Mouse (Mus musculus) embryonic facial prominence, embryonic 10.5 days (tissue): ENCODE results near the gene Ptpn4. TPM values are rescaled to one million over a fixed set of nuclear protein-coding genes. Genes with fewer than 3 reads are reported as not detected.
A peak's percentile ranks its signal among the peaks of the same experiment; 100 is the strongest.

Experiments
- DNase-seq: peaks from one replicate; pipeline ENCODE4 v3.0.0-alpha.2; 2017; ENCODE audit warnings: low spot score
- H3K27ac ChIP-seq: fragments of 300-500 bp; sonication (generic); replicated peaks from 2 replicates; pipeline ENCODE4 v1.5.1; 2016; ENCODE audit warnings: mild to moderate bottlenecking
- H3K27me3 ChIP-seq: fragments of 300-500 bp; sonication (generic); replicated peaks from 2 replicates; pipeline ENCODE4 v1.6.1; 2016; ENCODE audit warnings: low read depth, mild to moderate bottlenecking; ENCODE audit not compliant: poor library complexity, severe bottlenecking
- H3K36me3 ChIP-seq: fragments of 300-500 bp; sonication (generic); replicated peaks from 2 replicates; pipeline ENCODE4 v1.6.1; 2016; ENCODE audit warnings: mild to moderate bottlenecking, moderate library complexity
- H3K4me1 ChIP-seq: fragments of 300-500 bp; sonication (generic); 2 replicates; pipeline ENCODE4 v1.6.1; 2016
- H3K4me3 ChIP-seq: fragments of 300-500 bp; sonication (generic); 2 replicates; pipeline ENCODE4 v1.5.1; 2016; ENCODE audit warnings: mild to moderate bottlenecking, moderate library complexity
- H3K9me3 ChIP-seq: fragments of 300-500 bp; sonication (generic); 2 replicates; pipeline ENCODE4 v1.6.1; 2016; ENCODE audit warnings: mild to moderate bottlenecking
- WGBS: fragments of 180-500 bp; shearing (Covaris S2); methylation state at CpG from one replicate; pipeline ENCODE4 v1.1.7; 2016; 5-methylcytosine and 5-hydroxymethylcytosine counted together
- polyA plus RNA-seq: library from polyadenylated mRNA; unstranded; fragments of >200 nt; fragmentation: Nextera tagmentation; extraction: Ambion mirVana; gene quantifications from 2 replicates; pipeline ENCODE4 v1.2.1, GENCODE M21; 2016

The Ptpn4 gene
- 5.4 and 6.3 TPM in 2 replicates for polyA plus RNA-seq

DNA sequence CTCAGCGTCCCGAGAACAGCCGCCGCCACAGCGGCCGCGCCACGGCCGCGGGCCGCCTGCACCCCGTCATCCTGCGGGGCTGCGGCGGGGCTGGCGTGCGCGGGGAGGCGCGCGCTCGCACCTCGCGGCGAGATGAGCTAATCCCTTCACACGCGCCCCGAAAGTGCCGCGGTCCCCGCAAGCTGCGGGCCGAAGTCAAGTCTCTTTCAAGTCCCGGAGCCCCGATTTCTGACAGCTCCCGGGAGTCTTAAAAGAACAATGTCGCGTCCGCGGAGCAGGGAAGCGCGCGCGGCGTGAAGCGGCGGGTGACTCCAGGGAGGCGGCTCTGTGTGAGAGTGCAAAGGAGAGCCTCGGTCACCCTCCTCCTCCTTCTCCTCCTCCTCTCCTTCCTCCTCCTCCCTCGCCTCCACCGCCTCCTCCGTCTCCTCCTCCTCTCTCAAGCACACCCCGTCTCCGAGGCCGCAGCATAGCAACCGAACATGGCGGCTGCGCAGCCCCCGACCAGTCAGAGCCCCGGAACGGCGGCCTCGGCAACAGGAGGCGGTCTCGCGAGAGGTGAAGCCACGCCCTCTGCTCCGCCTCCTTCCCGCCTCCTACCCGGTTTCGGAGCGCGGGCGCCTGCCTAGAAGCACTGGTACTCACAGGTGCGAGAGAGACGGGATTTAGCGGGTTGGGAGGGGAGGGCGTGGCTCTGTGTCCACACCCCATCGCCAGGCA is at the start of gene Ptpn4:
Gene Ptpn4, minus strand, starts transcription at position 579 of the 717 bp plus-strand sequence.
- peak; percentile 100 for DNase-seq
- no peaks in the 10 kb centered on the region for H3K9me3 ChIP-seq
- under 1% methylated on average over 79 of the region's 79 CpGs for WGBS
- peak within 1 kb of the TSS; percentile 93 for H3K4me3 ChIP-seq
- peaks cover 21% of the 10 kb centered on the region for H3K4me1 ChIP-seq
- H3K36me3 ChIP-seq, result no peaks in the 10 kb centered on the region
- peak within 1 kb of the TSS; percentile 97 for H3K27ac ChIP-seq
- H3K27me3 ChIP-seq, result no peaks in the 10 kb centered on the region

GRCm38 (mm10) chr1:119886320-119886719 is 48.9 kb upstream of the Ptpn4 start:
- Histone ChIP-seq H3K9me3 (no peaks in the 10 kb centered on the region), H3K27me3 (no peaks in the 10 kb centered on the region), H3K4me3 (no peak overlapping the region), H3K27ac (no peak overlapping the region), H3K4me1 (peaks cover 19% of the 10 kb centered on the region), H3K36me3 (no peaks in the 10 kb centered on the region)
- 65% methylated on average over 7 of the region's 7 CpGs for WGBS
- DNase-seq, result peak; percentile 21

DNA sequence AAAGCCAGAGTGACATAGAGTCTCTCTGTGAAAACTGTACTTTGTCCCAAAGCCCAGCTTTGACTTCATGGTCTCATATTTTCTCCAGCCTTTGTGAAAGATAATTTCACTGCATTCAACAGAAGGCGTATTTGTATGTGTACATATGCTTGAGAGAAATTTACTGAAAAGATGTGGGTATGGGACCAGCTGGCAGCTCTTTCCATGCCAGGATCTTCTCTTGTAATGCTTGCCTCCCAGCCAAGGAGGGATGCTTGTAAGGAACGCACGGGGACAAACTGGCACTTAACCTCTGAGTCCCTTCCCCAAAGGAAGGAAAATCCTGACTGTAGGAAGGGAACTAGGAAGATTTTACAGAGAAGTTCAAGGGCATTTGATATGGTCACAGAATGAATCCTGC is 46.9 kb upstream of the Ptpn4 start:
- WGBS, result 83% methylated on average over 3 of the region's 3 CpGs
- H3K27ac ChIP-seq, result no peak overlapping the region
- H3K27me3 ChIP-seq, result no peaks in the 10 kb centered on the region
- H3K4me3 ChIP-seq, result no peak overlapping the region
- H3K9me3 ChIP-seq, result no peaks in the 10 kb centered on the region
- DNase-seq, result no peak
- peaks cover 19% of the 10 kb centered on the region for H3K4me1 ChIP-seq
- H3K36me3 ChIP-seq, result no peaks in the 10 kb centered on the region

GRCm38 (mm10) chr1:119878909-119879308 is 41.5 kb upstream of the Ptpn4 start:
- Histone ChIP-seq H3K27ac (no peak overlapping the region), H3K9me3 (no peaks in the 10 kb centered on the region), H3K27me3 (no peaks in the 10 kb centered on the region), H3K4me3 (no peak overlapping the region), H3K4me1 (peaks cover 8% of the 10 kb centered on the region), H3K36me3 (no peaks in the 10 kb centered on the region)
- WGBS, result 88% methylated on average over 7 of the region's 7 CpGs
- no peak for DNase-seq

DNA sequence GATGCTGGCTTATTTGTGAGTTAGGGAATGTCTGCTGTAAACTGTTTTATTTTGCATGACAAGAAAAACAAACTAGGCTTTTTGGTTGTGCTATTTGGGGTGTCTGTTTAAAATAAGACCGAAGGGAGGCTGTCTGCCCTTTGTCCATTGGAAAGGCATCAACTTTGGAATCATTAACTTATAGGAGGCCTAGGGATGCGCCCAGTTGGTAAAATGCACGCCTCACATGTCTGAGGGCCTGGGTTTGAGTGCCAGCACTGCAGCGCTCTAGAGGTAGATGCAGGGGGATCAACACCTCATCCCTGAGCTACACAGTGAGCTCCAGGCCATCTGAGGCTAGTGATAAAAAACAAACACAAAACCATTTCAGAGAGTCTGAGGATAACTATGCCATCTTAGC is 40.1 kb upstream of the Ptpn4 start:
- H3K27me3 ChIP-seq, result no peaks in the 10 kb centered on the region
- H3K27ac ChIP-seq, result no peak overlapping the region
- H3K9me3 ChIP-seq, result no peaks in the 10 kb centered on the region
- H3K4me3 ChIP-seq, result no peak overlapping the region
- 90% methylated on average over 4 of the region's 4 CpGs for WGBS
- no peak for DNase-seq
- no peaks in the 10 kb centered on the region for H3K36me3 ChIP-seq
- peaks cover 8% of the 10 kb centered on the region for H3K4me1 ChIP-seq

DNA sequence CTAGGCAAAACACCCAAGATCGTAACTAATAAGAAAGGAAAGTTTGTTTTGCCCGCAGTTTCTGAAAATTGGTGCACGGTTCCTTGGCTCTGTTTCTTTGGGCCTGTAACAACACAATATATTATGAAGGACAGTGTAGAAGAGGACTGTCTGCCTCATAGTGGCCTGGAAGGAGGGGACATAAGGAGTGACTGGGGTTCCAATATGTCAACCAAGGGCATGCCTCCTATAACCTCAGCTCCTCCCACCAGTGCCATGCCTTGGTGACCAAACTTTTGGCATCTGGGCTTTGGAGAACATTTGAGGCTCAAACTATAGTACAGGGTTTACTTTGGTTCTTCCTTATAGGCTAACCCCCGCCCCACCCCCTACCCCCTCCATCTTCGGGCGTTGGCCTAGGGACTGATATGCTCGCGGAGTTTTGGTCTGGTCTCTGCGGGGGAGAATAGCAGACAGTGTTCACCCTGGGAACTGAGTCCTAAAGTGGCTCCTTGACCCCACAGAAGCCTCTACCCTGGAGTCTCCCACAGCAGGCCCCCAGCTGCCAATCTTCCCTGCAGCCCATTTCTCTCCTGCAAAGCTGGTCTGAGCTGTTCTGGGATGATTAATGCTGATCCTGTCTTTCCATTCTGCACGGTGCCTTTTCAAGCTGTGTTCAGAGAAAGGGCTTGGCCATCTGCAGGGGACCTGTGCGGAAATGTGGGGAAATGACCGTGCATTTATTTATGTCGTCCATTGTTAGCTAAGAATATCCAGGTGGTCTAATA is 31.2 kb upstream of the Ptpn4 start:
- Histone ChIP-seq H3K4me3 (no peak overlapping the region), H3K36me3 (no peaks in the 10 kb centered on the region), H3K9me3 (no peaks in the 10 kb centered on the region), H3K27ac (no peak overlapping the region), H3K4me1 (peaks cover 17% of the 10 kb centered on the region), H3K27me3 (no peaks in the 10 kb centered on the region)
- no peak for DNase-seq
- 70% methylated on average over 13 of the region's 13 CpGs for WGBS

- no peaks in the 10 kb centered on the region for H3K9me3 ChIP-seq
- 0 out of 2 replicates have a peak overlapping the region, but pooled peaks have one; percentile 14 for H3K27ac ChIP-seq
- WGBS, result 34% methylated on average over 2 of the region's 2 CpGs
Measured at GRCm38 (mm10) chr1:119867300-119867699, 29.9 kb upstream of the Ptpn4 start.

DNA sequence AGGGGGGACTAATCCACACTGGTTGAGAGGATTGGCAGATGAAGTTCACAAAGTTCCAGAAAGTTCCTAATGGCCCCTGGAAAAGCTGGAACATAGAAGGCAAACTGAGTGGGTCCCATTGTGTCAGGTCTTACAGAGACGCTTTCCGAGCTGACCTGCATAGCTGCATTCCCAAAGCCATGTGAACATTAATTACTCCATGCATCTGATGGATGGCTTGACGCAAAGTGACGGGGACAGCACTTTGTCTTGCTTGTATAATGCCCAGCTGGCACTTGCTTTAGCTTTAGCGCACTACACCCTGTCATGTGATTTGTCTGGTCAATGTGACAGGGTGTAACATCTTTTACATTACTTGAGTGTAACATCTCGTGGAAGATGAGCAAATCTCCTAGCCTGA is 27.9 kb upstream of the Ptpn4 start:
- no peaks in the 10 kb centered on the region for H3K27me3 ChIP-seq
- H3K27ac ChIP-seq, result no peak overlapping the region
- peaks cover 17% of the 10 kb centered on the region for H3K4me1 ChIP-seq
- no peaks in the 10 kb centered on the region for H3K9me3 ChIP-seq
- DNase-seq, result no peak
- H3K36me3 ChIP-seq, result no peaks in the 10 kb centered on the region
- H3K4me3 ChIP-seq, result no peak overlapping the region
- 82% methylated on average over 6 of the region's 6 CpGs for WGBS

More at GRCm38 (mm10) chr1:119867300-119867699, 29.9 kb upstream of the Ptpn4 start:
- H3K36me3 ChIP-seq, result no peaks in the 10 kb centered on the region
- no peak overlapping the region for H3K4me3 ChIP-seq
- no peak for DNase-seq
- peaks cover 17% of the 10 kb centered on the region for H3K4me1 ChIP-seq
- no peaks in the 10 kb centered on the region for H3K27me3 ChIP-seq

DNA sequence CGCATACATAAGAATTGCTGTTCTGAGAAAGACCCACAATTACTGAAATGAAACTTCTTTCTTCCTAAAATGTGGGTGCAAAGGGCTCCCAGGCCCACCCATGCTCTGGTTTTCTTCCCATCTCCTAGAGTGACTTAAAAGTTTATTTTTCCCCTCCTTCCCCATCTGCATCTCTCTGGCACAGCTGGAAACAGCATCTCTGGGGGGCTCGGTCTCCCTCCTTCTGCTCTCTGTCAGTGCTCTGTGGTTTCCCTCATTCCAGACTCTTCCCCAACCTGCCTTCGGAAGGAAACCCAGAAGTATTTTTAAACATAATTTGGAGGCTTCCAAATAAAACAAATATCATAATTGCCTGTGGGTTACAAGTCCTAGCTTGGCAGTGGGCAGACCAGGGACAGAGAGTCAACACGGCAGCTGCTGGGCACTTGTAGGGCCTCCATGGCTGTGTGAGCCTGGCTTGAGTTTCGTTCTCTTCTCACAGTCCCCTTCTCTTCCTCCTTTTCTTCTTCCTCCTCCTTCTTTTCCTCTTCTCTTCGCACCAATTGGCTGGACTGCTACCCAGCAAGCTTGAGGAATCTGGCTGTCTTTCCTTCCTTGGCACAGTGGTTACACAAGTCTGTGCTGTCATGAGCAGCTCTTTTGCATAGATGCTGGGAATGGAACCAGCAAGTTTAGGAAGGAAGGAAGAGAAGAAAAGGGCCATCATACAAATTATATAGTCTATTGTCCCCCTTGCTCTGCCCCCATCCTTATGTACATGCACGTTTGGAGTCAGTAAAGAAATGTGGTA is 26.3 kb upstream of the Ptpn4 start:
- Histone ChIP-seq H3K4me3 (no peak overlapping the region), H3K27me3 (no peaks in the 10 kb centered on the region), H3K27ac (no peak overlapping the region), H3K36me3 (no peaks in the 10 kb centered on the region), H3K9me3 (no peaks in the 10 kb centered on the region), H3K4me1 (peaks cover 8% of the 10 kb centered on the region)
- no peak for DNase-seq
- WGBS, result 78% methylated on average over 7 of the region's 7 CpGs

DNA sequence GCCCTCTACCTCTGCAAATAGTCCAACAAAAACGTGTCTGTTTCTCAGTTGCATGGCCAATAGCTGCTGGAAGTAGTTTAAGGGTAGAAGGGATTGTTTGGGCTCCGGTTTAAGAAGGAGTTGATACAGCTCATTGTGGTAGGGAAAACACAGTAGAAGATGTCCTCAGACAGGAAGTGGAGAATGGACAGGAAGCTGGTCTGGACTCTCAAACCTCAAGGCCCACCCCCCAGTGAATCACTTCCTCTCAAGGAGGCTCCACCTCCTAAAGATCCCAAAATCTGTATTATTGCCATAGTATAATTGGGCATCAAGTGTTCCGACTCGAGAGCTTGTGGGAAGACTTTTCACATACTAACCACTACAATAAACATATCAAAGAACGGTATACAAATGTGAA is 22.2 kb upstream of the Ptpn4 start:
- Histone ChIP-seq H3K4me3 (no peak overlapping the region), H3K36me3 (no peaks in the 10 kb centered on the region), H3K9me3 (0 out of 2 replicates have a peak, but pooled peaks cover 3% of the 10 kb centered on the region), H3K27ac (no peak overlapping the region), H3K27me3 (no peaks in the 10 kb centered on the region), H3K4me1 (no peaks in the 10 kb centered on the region)
- DNase-seq, result no peak
- 83% methylated on average over 5 of the region's 5 CpGs for WGBS

DNA sequence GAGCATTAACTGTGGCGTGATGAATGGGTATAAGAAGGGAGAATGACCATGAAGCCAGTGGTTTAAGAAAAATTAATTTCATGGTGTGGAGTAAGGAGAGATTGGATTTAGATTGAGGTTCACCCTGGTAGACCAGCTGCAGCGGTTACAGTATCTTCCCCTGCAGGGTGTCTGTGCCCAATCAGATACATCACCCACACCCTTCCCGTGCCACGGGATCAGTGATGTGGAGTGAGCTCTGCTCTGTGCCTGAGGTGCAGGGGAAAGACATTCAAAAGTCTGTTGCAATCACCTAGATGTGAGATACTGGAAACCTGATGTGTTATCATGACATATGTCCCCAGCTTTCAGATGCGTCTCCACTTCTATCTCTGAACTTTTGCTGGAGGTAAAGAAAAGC is 15.6 kb upstream of the Ptpn4 start:
- no peak for DNase-seq
- no peaks in the 10 kb centered on the region for H3K4me1 ChIP-seq
- no peaks in the 10 kb centered on the region for H3K27me3 ChIP-seq
- 94% methylated on average over 5 of the region's 5 CpGs for WGBS
- no peak overlapping the region for H3K4me3 ChIP-seq
- H3K36me3 ChIP-seq, result no peaks in the 10 kb centered on the region
- H3K9me3 ChIP-seq, result 0 out of 2 replicates have a peak, but pooled peaks cover 2% of the 10 kb centered on the region
- H3K27ac ChIP-seq, result no peak overlapping the region

DNA sequence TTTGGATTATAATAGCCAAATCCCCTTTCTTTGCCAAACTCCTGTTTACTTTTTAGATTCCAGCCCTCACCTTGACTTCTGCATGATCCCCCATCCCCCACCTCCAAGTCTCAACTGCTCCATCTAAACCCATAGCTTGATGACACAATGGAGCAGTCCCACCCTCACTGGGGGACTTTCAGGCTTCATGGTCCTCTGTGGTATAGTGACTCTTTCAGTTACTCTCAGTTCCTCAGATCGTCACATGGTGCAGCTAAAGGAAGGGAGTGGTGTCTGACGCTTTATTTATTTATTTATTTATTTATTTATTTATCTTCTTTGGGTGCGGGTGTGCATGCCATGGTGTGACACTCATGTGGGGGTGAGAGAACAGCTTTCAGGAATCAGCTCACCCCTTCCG is 14.9 kb upstream of the Ptpn4 start:
- H3K36me3 ChIP-seq, result no peaks in the 10 kb centered on the region
- H3K9me3 ChIP-seq, result no peaks in the 10 kb centered on the region
- no peak overlapping the region for H3K4me3 ChIP-seq
- H3K4me1 ChIP-seq, result no peaks in the 10 kb centered on the region
- no peaks in the 10 kb centered on the region for H3K27me3 ChIP-seq
- 87% methylated on average over 4 of the region's 4 CpGs for WGBS
- H3K27ac ChIP-seq, result no peak overlapping the region
- no peak for DNase-seq
